Mouse (Mus musculus) liver, embryonic 14.5 days (tissue): Measurements from ENCODE around the gene Wdr35. TPM values are rescaled to one million over a fixed set of nuclear protein-coding genes. Genes with fewer than 3 reads are reported as not detected.

Experiments used
- ATAC-seq: fragments of 200-750 bp; cut with Nextera tagmentation; 2 replicates; pipeline ENCODE4 v1.8.0; 2017; ENCODE audit warnings: moderate number of reproducible peaks, mild to moderate bottlenecking, moderate library complexity; ENCODE audit not compliant: insufficient read depth
- DNase-seq, 3 experiments: peaks; one replicate each; pipeline ENCODE4 v3.0.0-alpha.2; 2012 to 2013; ENCODE audit warnings: low read depth in 3 of 3, low spot score in 3 of 3
- H3K27ac ChIP-seq: fragments of 300-500 bp; sonication (generic); 2 replicates; pipeline ENCODE4 v1.5.1; 2014; ENCODE audit warnings: moderate library complexity, mild to moderate bottlenecking, control low read depth, inconsistent platforms
- H3K27me3 ChIP-seq: fragments of 300-500 bp; sonication (generic); 2 replicates; pipeline ENCODE4 v1.6.1; 2014; ENCODE audit warnings: mild to moderate bottlenecking, low read length, moderate library complexity; ENCODE audit not compliant: control insufficient read depth, insufficient read depth
- H3K36me3 ChIP-seq: fragments of 300-500 bp; sonication (generic); replicated peaks from 2 replicates; pipeline ENCODE4 v1.6.1; 2014; ENCODE audit warnings: low read depth; ENCODE audit not compliant: control insufficient read depth, insufficient read depth
- H3K4me1 ChIP-seq, 2 experiments: fragments of 200-500 bp in 1 of 2; fragments of 300-500 bp in 1 of 2; sonication (generic) in 1 of 2; replicated peaks; 2 replicates each; pipeline ENCODE4 v1.6.1; 2012 to 2014; ENCODE audit warnings: antibody characterized with exemption in 1 of 2, inconsistent platforms in 1 of 2, low read length in 1 of 2; ENCODE audit not compliant: control insufficient read depth in 2 of 2, insufficient read depth in 2 of 2
- H3K4me2 ChIP-seq: fragments of 300-500 bp; sonication (generic); 2 replicates; pipeline ENCODE4 v1.6.1; 2014; ENCODE audit warnings: low read depth, mild to moderate bottlenecking, control low read depth, moderate library complexity
- H3K4me3 ChIP-seq, 2 experiments: fragments of 200-500 bp in 1 of 2; fragments of 300-500 bp in 1 of 2; sonication (generic) in 1 of 2; 2 replicates each; pipeline ENCODE4 v1.5.1; 2012 to 2014; ENCODE audit warnings: low read depth in 2 of 2, low read length in 2 of 2, mild to moderate bottlenecking in 2 of 2, control low read depth in 1 of 2, inconsistent platforms in 1 of 2, moderate library complexity in 1 of 2; ENCODE audit not compliant: insufficient read depth in 1 of 2
- H3K9ac ChIP-seq: fragments of 300-500 bp; sonication (generic); replicated peaks from 2 replicates; pipeline ENCODE4 v1.6.1; 2014; ENCODE audit warnings: mild to moderate bottlenecking, control low read depth, moderate library complexity
- H3K9me3 ChIP-seq: fragments of 300-500 bp; sonication (generic); 2 replicates; pipeline ENCODE4 v1.6.1; 2016; ENCODE audit warnings: low read length, mixed read lengths; ENCODE audit not compliant: control insufficient read depth
- CTCF ChIP-seq: IDR thresholded peaks from 2 replicates; pipeline ENCODE4 v1.5.1; 2016; ENCODE audit warnings: antibody characterized with exemption, low read depth, control low read depth
- EP300 ChIP-seq: IDR thresholded peaks from 2 replicates; pipeline ENCODE4 v1.6.1; 2016; ENCODE audit warnings: antibody characterized with exemption, low read depth
- WGBS: fragments of 180-500 bp; shearing (Covaris S2); extraction: QIAGEN DNeasy Blood & Tissue Kit; methylation state at CpG from one replicate; pipeline ENCODE4 v1.1.7; 2014; ENCODE audit not compliant: insufficient replicate concordance; 5-methylcytosine and 5-hydroxymethylcytosine counted together
- polyA plus RNA-seq, 2 experiments: library from polyadenylated mRNA; depleted of rRNA in 1 of 2; stranded (reverse) in 1 of 2; unstranded in 1 of 2; fragments of >200 nt; fragmentation: Nextera tagmentation in 1 of 2; extraction: Ambion mirVana in 1 of 2; gene quantifications; 2 replicates each; pipeline versions ENCODE4 v1.2.1 to v1.2.3; 2012 to 2014

Wdr35 gene
- polyA plus RNA-seq (2012; rRNA removed) = 0.31 and 0.63 TPM in 2 replicates
- polyA plus RNA-seq (2014; fragmentation: Nextera tagmentation; extraction: Ambion mirVana) = 1.4 and 2.0 TPM in 2 replicates

DNA sequence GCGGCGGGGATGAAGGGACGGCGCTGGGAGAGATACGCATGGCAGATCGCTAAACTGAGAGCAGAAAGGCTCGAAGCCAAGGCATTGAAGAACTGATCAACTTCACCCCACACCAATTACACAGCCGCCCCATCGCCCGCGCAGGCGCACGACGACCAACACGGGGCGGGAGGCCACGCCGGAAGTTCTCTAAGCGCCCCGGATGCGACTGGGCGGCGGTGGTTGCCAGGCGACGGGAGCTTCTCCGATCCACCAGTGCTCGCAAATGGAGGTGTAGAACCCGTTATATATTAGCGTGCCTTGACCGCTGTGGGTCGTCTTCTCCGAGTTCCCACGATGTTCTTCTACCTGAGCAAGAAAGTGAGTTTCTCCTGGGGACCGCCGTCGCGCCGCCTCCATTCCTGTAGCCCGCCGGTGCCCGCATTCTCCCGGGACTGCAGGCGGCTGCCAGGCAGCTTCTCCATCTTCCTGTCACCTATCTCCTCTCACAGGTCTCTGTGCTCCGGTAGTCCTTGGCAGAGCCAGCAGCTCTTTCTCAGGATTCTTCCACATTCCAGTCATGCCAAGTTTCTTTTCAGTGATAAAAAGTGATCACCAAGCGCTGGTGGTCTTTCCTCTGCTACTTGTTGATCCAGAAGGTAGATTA, at the start of gene Wdr35:
TSS of gene Wdr35 (plus strand) at position 73 of the 646 bp plus-strand sequence.
- TF ChIP-seq CTCF (no peak), EP300 (no peak)
- no peaks in the 10 kb centered on the region for H3K36me3 ChIP-seq
- peak within 1 kb of the TSS; percentile 72 for H3K4me2 ChIP-seq
- H3K9ac ChIP-seq = 0 out of 2 replicates have a peak within 1 kb of the TSS, but pooled peaks have one; percentile 2
- H3K4me3 ChIP-seq = peak within 1 kb of the TSS; percentile 54 to 82
- H3K9me3 ChIP-seq = no peaks in the 10 kb centered on the region
- no peak within 1 kb of the TSS for H3K27ac ChIP-seq
- DNase-seq = peak; percentile 47 to 53 (median 53)
- H3K27me3 ChIP-seq = peaks cover 9% of the 10 kb centered on the region
- peak; percentile 74 for ATAC-seq
- under 1% methylated on average over 43 of the region's 45 CpGs for WGBS
- peaks cover 0 to 5% of the 10 kb centered on the region in 2 experiments; a peak in 1 of 4 replicates for H3K4me1 ChIP-seq

DNA sequence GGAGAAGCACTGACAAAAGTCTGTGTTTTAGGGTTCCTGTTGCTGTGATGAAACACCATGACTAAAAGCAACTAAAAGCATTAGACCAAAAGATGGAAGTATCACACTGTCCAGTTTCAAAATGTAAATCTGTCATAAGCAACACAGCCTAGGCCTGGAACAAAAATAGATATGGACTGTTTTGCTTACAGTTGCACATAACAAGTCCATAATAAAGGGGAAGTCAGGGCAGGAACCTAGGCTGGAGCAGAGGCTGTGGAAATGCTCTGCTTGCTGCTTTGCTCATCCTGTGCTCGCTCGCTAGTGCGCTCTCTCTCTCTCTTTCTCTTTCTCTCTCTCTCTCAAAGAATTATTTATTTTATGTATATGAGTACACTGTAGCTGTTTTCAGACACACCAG, 46.0 kb upstream of the Wdr35 start:
- Histone ChIP-seq H3K36me3 (peaks cover 5% of the 10 kb centered on the region), H3K27me3 (no peaks in the 10 kb centered on the region), H3K4me2 (no peak overlapping the region), H3K27ac (no peak overlapping the region), H3K9ac (no peak overlapping the region), H3K4me1 (peaks cover 24 to 25% of the 10 kb centered on the region in 2 experiments), H3K4me3 (no peak overlapping the region), H3K9me3 (no peaks in the 10 kb centered on the region)
- DNase-seq (no peak), ATAC-seq (no peak)
- TF ChIP-seq CTCF = no peak
- TF ChIP-seq EP300 = no peak
- WGBS = 83% methylated on average over 3 of the region's 3 CpGs

DNA sequence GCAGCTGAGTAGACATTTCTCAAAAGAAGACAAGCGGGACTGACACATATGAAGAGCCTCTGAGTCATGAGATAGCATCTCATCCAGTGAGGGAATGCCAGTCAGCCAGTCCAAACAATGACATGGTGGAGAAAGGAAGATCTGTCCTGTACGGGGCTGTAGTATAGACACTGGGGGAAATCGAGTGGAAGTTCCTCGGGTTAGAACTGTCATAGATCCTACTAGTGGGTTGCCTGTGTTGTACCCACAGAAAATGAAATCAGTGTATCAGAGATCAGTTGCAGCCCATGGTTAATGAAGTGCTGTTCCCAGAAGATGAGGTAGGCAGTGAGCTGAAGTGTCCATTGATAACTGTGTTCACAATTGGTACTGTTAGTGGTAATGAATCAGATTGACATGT, 44.9 kb upstream of the Wdr35 start:
- Histone ChIP-seq H3K27ac (no peak overlapping the region), H3K9me3 (no peaks in the 10 kb centered on the region), H3K9ac (no peak overlapping the region), H3K4me3 (no peak overlapping the region), H3K4me1 (peaks cover 16% of the 10 kb centered on the region in 2 experiments), H3K4me2 (no peak overlapping the region), H3K36me3 (peaks cover 12% of the 10 kb centered on the region), H3K27me3 (no peaks in the 10 kb centered on the region)
- ATAC-seq = no peak
- no peak for DNase-seq
- TF ChIP-seq CTCF (no peak), EP300 (no peak)
- WGBS = 74% methylated on average over 4 of the region's 4 CpGs

DNA sequence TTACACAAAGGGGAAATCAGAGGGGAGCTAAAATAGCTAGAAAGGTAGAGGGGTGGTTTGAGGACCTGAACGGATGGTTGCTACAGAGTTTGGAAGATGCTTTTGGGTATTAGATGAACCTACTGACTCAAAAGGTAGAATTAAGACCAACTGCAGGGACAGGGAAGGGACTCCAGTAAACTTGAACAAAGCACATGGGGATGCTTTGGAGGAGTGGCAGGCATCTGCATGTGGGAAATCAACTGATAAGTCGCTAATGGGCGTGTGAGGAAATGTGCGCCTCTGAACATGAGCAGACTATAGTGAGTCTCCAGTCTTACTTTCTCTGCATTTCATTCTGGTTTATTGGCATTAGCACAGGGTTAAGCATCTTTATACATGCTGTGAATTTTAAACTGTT, 42.6 kb upstream of the Wdr35 start:
- no peak for TF ChIP-seq CTCF
- no peak for TF ChIP-seq EP300
- H3K4me1 ChIP-seq = peaks cover 7 to 13% of the 10 kb centered on the region in 2 experiments
- 25% methylated on average over 4 of the region's 4 CpGs for WGBS
- no peaks in the 10 kb centered on the region for H3K27me3 ChIP-seq
- H3K9me3 ChIP-seq = no peaks in the 10 kb centered on the region
- H3K4me2 ChIP-seq = no peak overlapping the region; the same call in 1 of the 2 replicates
- H3K9ac ChIP-seq = no peak overlapping the region
- H3K4me3 ChIP-seq = no peak overlapping the region
- H3K27ac ChIP-seq = no peak overlapping the region
- ATAC-seq (no peak), DNase-seq (no peak)
- H3K36me3 ChIP-seq = peaks cover 25% of the 10 kb centered on the region

DNA sequence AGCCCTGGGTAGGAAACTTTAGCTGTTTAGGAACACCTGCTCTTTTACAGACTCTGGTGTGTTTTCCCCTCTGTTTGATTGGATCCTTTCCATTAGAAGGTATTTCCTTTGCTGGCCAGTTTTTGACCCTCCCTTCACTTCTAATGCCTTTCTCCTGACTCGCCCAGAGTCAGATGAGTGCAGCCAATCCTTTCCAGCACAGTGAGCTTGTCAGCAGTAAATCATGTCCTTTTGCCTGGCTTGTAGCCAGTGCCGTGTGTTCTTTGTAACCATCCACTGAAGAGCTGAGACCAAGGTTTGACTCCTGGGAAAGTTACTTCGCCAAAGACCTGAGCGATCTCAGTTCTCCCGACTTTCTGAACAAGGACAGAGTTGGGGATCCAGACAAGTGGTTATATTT, 38.3 kb upstream of the Wdr35 start:
- DNase-seq (no peak), ATAC-seq (no peak)
- no peak overlapping the region for H3K4me3 ChIP-seq
- no peak overlapping the region for H3K27ac ChIP-seq
- H3K9me3 ChIP-seq = no peaks in the 10 kb centered on the region
- no peak overlapping the region for H3K9ac ChIP-seq
- H3K4me1 ChIP-seq = peaks cover 7 to 9% of the 10 kb centered on the region in 2 experiments
- WGBS = 81% methylated on average over 5 of the region's 5 CpGs
- H3K36me3 ChIP-seq = peaks cover 39% of the 10 kb centered on the region
- TF ChIP-seq EP300 = no peak
- TF ChIP-seq CTCF = no peak
- H3K27me3 ChIP-seq = no peaks in the 10 kb centered on the region
- H3K4me2 ChIP-seq = no peak overlapping the region
